Mouse (Mus musculus): ENCODE data around the gene Tmem52b. TPM values are rescaled to one million over a fixed set of nuclear protein-coding genes. Genes with fewer than 3 reads are reported as not detected.
A peak's percentile ranks its signal among the peaks of the same experiment; 100 is the strongest.
"Not testable (repeated sequence)": the region's sequence is repeated elsewhere in the genome, so short reads cannot be mapped to it uniquely, and the experiment has no call there.

Tmem52b gene
- total RNA-seq (2021) = not detected
- long read RNA-seq = 0 reads

- no peak for DNase-seq (ENCODE audit: low spot score in 2 of 2)
These were observed at the start of gene Tmem52b for GRCm38 (mm10) chr6:129512367-129512766. TSS of gene Tmem52b (plus strand) at chr6:129512555.

GRCm38 (mm10) chr6:129471386-129471785, 41.0 kb upstream of the Tmem52b start:
- DNase-seq (ENCODE audit: low spot score in 2 of 2) = no peak

- DNase-seq (ENCODE audit: low spot score in 2 of 2) = no peak
These were observed 39.7 kb upstream of the Tmem52b start for GRCm38 (mm10) chr6:129472627-129473026.

GRCm38 (mm10) chr6:129476404-129477126, 35.8 kb upstream of the Tmem52b start:
- DNase-seq (ENCODE audit: low spot score in 2 of 2) = peak; percentile 12 to 15

GRCm38 (mm10) chr6:129480089-129480958, 32.0 kb upstream of the Tmem52b start:
- DNase-seq (ENCODE audit: low spot score in 2 of 2) = peak; percentile 38 to 57

- no peak for DNase-seq (ENCODE audit: low spot score in 2 of 2)
These were observed 17.4 kb upstream of the Tmem52b start for GRCm38 (mm10) chr6:129494924-129495323.

- no peak for DNase-seq (ENCODE audit: low spot score in 2 of 2)
These were observed 14.8 kb upstream of the Tmem52b start for GRCm38 (mm10) chr6:129497345-129498218.

GRCm38 (mm10) chr6:129499516-129499915, 12.8 kb upstream of the Tmem52b start:
- not testable (repeated sequence) for DNase-seq (ENCODE audit: low spot score in 2 of 2)

- DNase-seq (ENCODE audit: low spot score in 2 of 2) = no peak
These were observed 8.9 kb upstream of the Tmem52b start for GRCm38 (mm10) chr6:129503471-129503870.

GRCm38 (mm10) chr6:129507024-129507423, 5.3 kb upstream of the Tmem52b start, which contains the start of gene Olr1:
TSS of gene Olr1 (minus strand) at chr6:129507165.
- no peak for DNase-seq (ENCODE audit: low spot score in 2 of 2)

- DNase-seq (ENCODE audit: low spot score in 2 of 2) = no peak
These were observed 2.0 kb upstream of the Tmem52b start for GRCm38 (mm10) chr6:129510120-129510911.

- no peak for DNase-seq (ENCODE audit: low spot score in 2 of 2)
These were observed 513 bp downstream of the Tmem52b start for GRCm38 (mm10) chr6:129512868-129513267.

GRCm38 (mm10) chr6:129513409-129513808, 1.1 kb downstream of the Tmem52b start:
- no peak for DNase-seq (ENCODE audit: low spot score in 2 of 2)

- no peak for DNase-seq (ENCODE audit: low spot score in 2 of 2)
These were observed 2.0 kb downstream of the Tmem52b start for GRCm38 (mm10) chr6:129514376-129514775.

GRCm38 (mm10) chr6:129515068-129515467, 2.7 kb downstream of the Tmem52b start:
- DNase-seq (ENCODE audit: low spot score in 2 of 2) = no peak

- DNase-seq (ENCODE audit: low spot score in 2 of 2) = no peak
These were observed 4.0 kb downstream of the Tmem52b start for GRCm38 (mm10) chr6:129516388-129516787.

- DNase-seq (ENCODE audit: low spot score in 2 of 2) = peak; percentile 37 to 50
These were observed 5.5 kb downstream of the Tmem52b start for GRCm38 (mm10) chr6:129517752-129518408.

- DNase-seq (ENCODE audit: low spot score in 2 of 2) = no peak
These were observed 13.7 kb downstream of the Tmem52b start for GRCm38 (mm10) chr6:129526069-129526468.

- DNase-seq (ENCODE audit: low spot score in 2 of 2) = no peak
These were observed 15.1 kb downstream of the Tmem52b start for GRCm38 (mm10) chr6:129527416-129527815.

GRCm38 (mm10) chr6:129529605-129530004, 17.2 kb downstream of the Tmem52b start:
- no peak for DNase-seq (ENCODE audit: low spot score in 2 of 2)

Data from layer of hippocampus, postnatal 10 days (tissue).